Mouse (Mus musculus): ENCODE results near the gene Cdh16.

Cdh16 gene

GRCm38 (mm10) chr8:104613119-104613518 is 11.1 kb downstream of the Cdh16 start:
- DNase-seq (ENCODE audit: low read depth, low spot score), result no peak

- DNase-seq (ENCODE audit: low read depth, low spot score), result no peak
These were observed 12.6 kb downstream of the Cdh16 start for GRCm38 (mm10) chr8:104611613-104612012.

GRCm38 (mm10) chr8:104610185-104610766 is 13.9 kb downstream of the Cdh16 start:
- no peak for DNase-seq (ENCODE audit: low read depth, low spot score)

- DNase-seq (ENCODE audit: low read depth, low spot score), result no peak
These were observed 15.0 kb downstream of the Cdh16 start for GRCm38 (mm10) chr8:104609222-104609621.

- no peak for DNase-seq (ENCODE audit: low read depth, low spot score)
These were observed 16.3 kb downstream of the Cdh16 start for GRCm38 (mm10) chr8:104607944-104608343.

GRCm38 (mm10) chr8:104606329-104606728 is 17.9 kb downstream of the Cdh16 start:
- DNase-seq (ENCODE audit: low read depth, low spot score), result no peak

GRCm38 (mm10) chr8:104603245-104603593 is 21.0 kb downstream of the Cdh16 start:
- no peak for DNase-seq (ENCODE audit: low read depth, low spot score)

GRCm38 (mm10) chr8:104602468-104603244 is 21.5 kb downstream of the Cdh16 start:
- DNase-seq (ENCODE audit: low read depth, low spot score), result peak; percentile 80

- no peak for DNase-seq (ENCODE audit: low read depth, low spot score)
These were observed 22.2 kb downstream of the Cdh16 start for GRCm38 (mm10) chr8:104601941-104602371.

- no peak for DNase-seq (ENCODE audit: low read depth, low spot score)
These were observed 22.8 kb downstream of the Cdh16 start for GRCm38 (mm10) chr8:104601386-104601785.

GRCm38 (mm10) chr8:104598496-104598895 is 25.7 kb downstream of the Cdh16 start:
- no peak for DNase-seq (ENCODE audit: low read depth, low spot score)

- no peak for DNase-seq (ENCODE audit: low read depth, low spot score)
These were observed 26.5 kb downstream of the Cdh16 start for GRCm38 (mm10) chr8:104597656-104598055.

GRCm38 (mm10) chr8:104595773-104596536 is 28.2 kb downstream of the Cdh16 start:
- peak; percentile 69 for DNase-seq (ENCODE audit: low read depth, low spot score)

- no peak for DNase-seq (ENCODE audit: low read depth, low spot score)
These were observed 29.4 kb downstream of the Cdh16 start for GRCm38 (mm10) chr8:104594611-104595362.

GRCm38 (mm10) chr8:104593536-104594325 is 30.5 kb downstream of the Cdh16 start:
- no peak for DNase-seq (ENCODE audit: low read depth, low spot score)

- DNase-seq (ENCODE audit: low read depth, low spot score), result no peak
These were observed 31.6 kb downstream of the Cdh16 start for GRCm38 (mm10) chr8:104592566-104592965.

GRCm38 (mm10) chr8:104591856-104592255 is 32.3 kb downstream of the Cdh16 start:
- no peak for DNase-seq (ENCODE audit: low read depth, low spot score)

- DNase-seq (ENCODE audit: low read depth, low spot score), result peak; percentile 99
These were observed 32.9 kb downstream of the Cdh16 start, which contains the start of gene Pdp2 for GRCm38 (mm10) chr8:104591133-104591834. TSS of gene Pdp2 (plus strand) at chr8:104591451.

GRCm38 (mm10) chr8:104590284-104590683 is 33.9 kb downstream of the Cdh16 start:
- no peak for DNase-seq (ENCODE audit: low read depth, low spot score)

GRCm38 (mm10) chr8:104584522-104584921 is 39.7 kb downstream of the Cdh16 start:
- DNase-seq (ENCODE audit: low read depth, low spot score), result no peak

Measured in A20 (cell line).